In the genomic region with DNA sequence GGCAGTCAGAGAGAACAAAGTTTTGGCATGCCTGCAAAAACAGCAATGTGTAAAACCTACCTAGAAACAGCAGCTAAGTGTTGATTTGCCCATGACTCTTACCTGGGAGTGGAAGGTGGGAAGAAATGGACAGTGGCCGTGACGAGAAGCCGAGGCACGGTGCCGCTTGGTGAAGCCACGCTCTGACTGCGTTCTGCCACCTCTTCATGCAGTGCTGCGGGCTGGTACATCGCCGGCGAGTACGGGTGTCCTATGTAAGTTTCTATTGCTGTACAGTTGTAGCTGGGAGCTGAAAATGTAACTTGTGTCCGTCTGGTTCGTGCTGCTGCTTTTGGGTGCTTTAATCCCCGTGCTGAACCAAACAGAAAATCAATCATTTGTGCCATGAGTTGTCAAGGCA, we compare ENCODE assay signal across 13 mouse cellular contexts.
DNase-seq lines count a peak whose midpoint lies in the region; TF ChIP-seq lines count a peak whose summit lies in the region.
"Had no signal": no experiment of that assay in that cellular context is flagged by ENCODE, and none has a peak within 500 bp of the region (broad histone marks: within the 10 kb centered on the region; RNA-seq: fewer than 3 reads in every experiment).

No protein-coding gene starts in this region.

- TF ChIP-seq POLR2A in olfactory bulb, adult 2 months (IDR thresholded peaks at IDR 0.05; ENCODE audit: insufficient read depth, low read depth, low read length), result no peak

- 72% methylated on average over 15 of the region's 15 CpGs for WGBS in olfactory bulb, adult 2 months

- peak overlapping the region; percentile 39 for H3K4me3 ChIP-seq in olfactory bulb, adult 2 months (ENCODE audit: insufficient read depth, low read depth, low read length)
- H3K4me3 ChIP-seq: erythroblast, embryonic 14.5 days; liver, embryonic 15.5 days; stomach, embryonic 15.5 days had no signal

- H3K27ac ChIP-seq in olfactory bulb, adult 2 months (ENCODE audit: insufficient read depth, low read depth, low read length), result 0 out of 2 replicates have a peak overlapping the region, but pooled peaks have one; percentile 51
- H3K27ac ChIP-seq: heart, adult 2 months; liver, embryonic 15.5 days; stomach, embryonic 15.5 days had no signal

- intact Hi-C loops in left cerebral cortex, postnatal 10 days (cut with DNase I), result no loop called here
- intact Hi-C loops in heart, postnatal 36 days (cut with DNase I), result no loop called here

- DNase-seq in layer of hippocampus, adult 11-12 months (ENCODE audit: low spot score), result peak; percentile 20
- no peak for DNase-seq in layer of hippocampus, postnatal 25 days (ENCODE audit: extremely low spot score in 1 of 2, low spot score in 1 of 2)
- DNase-seq in cerebellum, postnatal 14 days, result peak; percentile 20 to 24
- peak; percentile 14 to 36 for DNase-seq in left cerebral cortex, postnatal 10 days (ENCODE audit: extremely low spot score in 1 of 2, low spot score in 2 of 2)
- no peak for DNase-seq in yolk sac, embryonic 10.5 days (ENCODE audit: low spot score)
- DNase-seq in heart, postnatal 36 days, result no peak
- no peak for DNase-seq in urinary bladder, adult 2 months (ENCODE audit: low spot score)
- DNase-seq: heart, adult 2 months; kidney, adult 2 months had no signal

- TF ChIP-seq CTCF in olfactory bulb, adult 2 months (IDR thresholded peaks at IDR 0.05; ENCODE audit: insufficient read depth, low read depth, low read length), result no peak

- H3K4me1 ChIP-seq in olfactory bulb, adult 2 months (ENCODE audit: control insufficient read depth, insufficient read depth, low read length), result 0 out of 2 replicates have a peak, but pooled peaks cover 3% of the 10 kb centered on the region
- H3K4me1 ChIP-seq: liver, embryonic 15.5 days; stomach, embryonic 15.5 days had no signal

Comparison
In these comparisons a context has a peak if more than half of its experiments do, and no peak if none do; other contexts are left out.
1. DNase-seq: peak in layer of hippocampus, adult 11-12 months (single experiment), cerebellum, postnatal 14 days (2 of 2) and left cerebral cortex, postnatal 10 days (2 of 2); none in layer of hippocampus, postnatal 25 days (0 of 2), yolk sac, embryonic 10.5 days (single experiment), heart, postnatal 36 days (0 of 2) and urinary bladder, adult 2 months (single experiment).